Mouse (Mus musculus) E14TG2a.4 (cell line): ENCODE measurements at regions not wholly inside any gene's neighbourhood (a gene's known extent, or its start where the extent isn't known, plus 50 kb on each side); places are given as distances from the start of the nearest gene placed in this dataset.

Experiments
- CTCF ChIP-seq: conservative IDR thresholded peaks from 2 replicates; pipeline ENCODE4 v1.5.1; 2014; ENCODE audit warnings: low read length
- NANOG ChIP-seq: IDR thresholded peaks from 2 replicates; pipeline ENCODE4 v1.6.1; 2014; ENCODE audit warnings: borderline replicate concordance, low read length, mixed read lengths
- POU5F1 ChIP-seq: IDR thresholded peaks from 2 replicates; pipeline ENCODE4 v1.6.1; 2014; ENCODE audit warnings: low read length, borderline replicate concordance

GRCm38 (mm10) chr12:109749256-109749655 lies 149.1 kb upstream of the Rtl1 start:
- no peak for TF ChIP-seq CTCF
- no peak for TF ChIP-seq POU5F1
- TF ChIP-seq NANOG = no peak
